Mouse (Mus musculus): Measurements from ENCODE around the gene Fmn2. TPM values are rescaled to one million over a fixed set of nuclear protein-coding genes. Genes with fewer than 3 reads are reported as not detected.

The Fmn2 gene
- total RNA-seq, 2 experiments from 2014 or later = 0.40 to 0.62 TPM

GRCm38 (mm10) chr1:174750893-174751461 is 249.4 kb downstream of the Fmn2 start:
- DNase-seq = no peak
- intact Hi-C loops (cut with DNase I) = no loop called here

- intact Hi-C loops (cut with DNase I) = no loop called here
- DNase-seq = no peak
Observed at GRCm38 (mm10) chr1:174759354-174759753, 257.7 kb downstream of the Fmn2 start.

- intact Hi-C loops (cut with DNase I) = no loop called here
- DNase-seq = no peak
Observed at GRCm38 (mm10) chr1:174765757-174766156, 264.1 kb downstream of the Fmn2 start.

DNA sequence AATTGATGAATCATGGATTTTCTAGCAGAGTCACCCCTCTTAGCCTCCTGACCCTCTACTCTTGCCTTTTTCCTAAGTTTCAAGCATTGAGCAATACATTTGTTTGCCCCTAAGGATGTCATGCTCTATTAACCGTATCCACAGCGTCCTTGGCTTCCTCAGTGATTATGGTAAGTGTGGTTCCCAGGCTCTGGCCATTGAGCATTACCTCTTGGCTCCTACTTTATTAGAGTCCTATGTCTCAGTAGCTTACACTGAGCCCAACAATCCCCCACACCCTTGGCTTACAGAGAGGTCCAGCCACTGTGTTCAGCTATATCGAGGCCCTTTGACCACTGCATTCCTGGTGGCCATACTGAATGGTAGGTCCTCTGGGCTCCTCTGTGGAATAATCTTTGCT is 265.2 kb downstream of the Fmn2 start:
- no peak for DNase-seq
- intact Hi-C loops (cut with DNase I) = no loop called here

DNA sequence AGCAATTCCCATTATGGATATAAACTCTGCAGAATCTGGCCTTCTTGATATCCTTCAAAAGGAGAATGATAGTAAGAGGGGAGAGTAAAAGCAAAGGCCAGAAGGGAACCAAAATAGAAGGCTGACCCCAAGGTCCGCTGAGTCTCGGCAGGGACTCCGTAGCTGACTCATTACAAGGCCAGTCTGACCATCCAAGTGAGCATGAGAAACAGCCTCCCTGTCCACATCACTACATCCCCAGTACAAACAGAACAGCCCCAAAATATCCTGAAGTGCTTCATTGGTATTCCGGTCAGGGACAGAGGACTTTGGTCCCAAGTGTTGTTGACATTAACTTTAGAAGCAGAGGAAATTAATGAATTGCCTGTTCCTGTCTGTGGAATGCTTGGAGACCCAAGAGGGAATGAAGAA is 270.3 kb downstream of the Fmn2 start:
- no peak for DNase-seq
- intact Hi-C loops (cut with DNase I) = no loop called here

DNA sequence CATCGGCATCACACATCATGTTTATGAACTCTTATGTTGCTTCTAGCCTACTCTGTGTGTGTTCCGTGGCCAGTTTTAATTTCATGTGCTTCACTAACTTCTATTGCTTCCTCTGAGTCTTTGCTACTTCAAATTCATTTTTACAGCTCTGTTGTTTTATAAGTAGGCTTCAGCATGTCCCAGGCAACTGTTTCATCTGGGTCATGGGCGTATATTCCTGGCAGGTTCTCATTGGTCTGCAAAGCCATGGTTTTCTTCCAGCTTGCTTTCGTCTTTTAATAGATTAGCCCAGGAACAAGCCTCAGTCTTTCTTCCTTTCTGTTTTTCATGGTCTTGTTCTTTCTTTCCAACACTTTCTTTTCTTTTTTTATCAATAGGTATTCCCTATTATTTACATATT is 279.4 kb downstream of the Fmn2 start:
- no peak for DNase-seq
- intact Hi-C loops (cut with DNase I) = no loop called here

DNA sequence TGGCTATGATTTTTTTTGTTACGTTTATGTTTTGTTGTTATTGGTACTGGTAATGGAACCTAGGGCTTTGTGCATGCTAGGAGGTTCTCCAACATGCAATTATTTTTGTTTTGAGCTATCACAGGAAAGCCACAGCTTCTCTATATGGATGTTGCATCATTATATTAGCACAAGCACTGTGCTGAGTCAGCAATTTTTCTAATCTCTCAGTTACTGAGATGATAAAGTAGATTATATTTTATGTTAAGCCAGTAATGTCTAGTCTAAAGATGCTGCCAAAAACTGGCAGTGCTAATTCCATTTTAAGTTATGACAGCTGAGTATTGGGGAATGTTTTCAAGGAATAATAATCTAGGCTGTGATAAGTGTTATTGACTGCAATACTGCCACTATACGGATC is 287.0 kb downstream of the Fmn2 start:
- intact Hi-C loops (cut with DNase I) = no loop called here
- no peak for DNase-seq

GRCm38 (mm10) chr1:174811846-174812245 is 310.2 kb downstream of the Fmn2 start:
- intact Hi-C loops (cut with DNase I) = no loop called here
- no peak for DNase-seq

DNA sequence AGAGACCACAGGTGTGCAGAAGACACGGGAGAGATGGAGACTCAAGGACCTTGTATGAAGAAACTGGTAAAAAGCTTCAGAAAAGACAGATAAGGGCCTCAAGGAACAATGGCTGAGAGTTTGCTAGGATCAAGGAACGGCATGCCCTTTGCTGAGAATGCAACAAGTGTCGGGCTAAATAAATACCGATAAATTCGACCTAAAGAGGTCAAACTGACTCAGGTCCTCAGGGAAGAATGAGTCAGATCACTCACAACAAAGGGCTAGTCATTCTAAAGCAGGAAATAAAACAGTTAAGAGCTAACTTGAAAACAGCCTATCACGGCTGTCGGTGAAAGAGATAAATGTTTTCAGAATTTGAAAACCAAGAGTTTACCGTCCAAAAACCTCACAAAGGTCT is 324.9 kb downstream of the Fmn2 start:
- intact Hi-C loops (cut with DNase I) = no loop called here
- DNase-seq = no peak

DNA sequence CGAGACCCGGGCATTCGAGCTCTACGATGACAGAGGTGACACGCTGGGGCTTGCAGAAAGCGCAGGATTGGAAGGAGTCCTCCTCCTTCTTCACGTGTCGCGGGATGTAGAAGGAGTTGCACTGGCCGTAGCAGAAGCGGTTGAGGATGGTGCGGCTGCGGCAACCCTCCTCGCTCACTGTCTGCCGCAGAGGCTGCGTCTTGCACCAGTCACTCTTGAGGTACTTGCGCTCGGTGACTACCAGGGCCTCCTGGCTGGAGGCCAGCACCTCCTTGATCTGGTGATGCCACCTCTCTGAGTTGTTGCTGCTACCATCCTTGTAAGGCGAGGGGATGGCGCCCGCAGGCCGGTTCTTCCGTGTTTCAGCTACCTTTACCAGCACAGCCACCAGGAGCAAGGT is 335.2 kb downstream of the Fmn2 start:
- intact Hi-C loops (cut with DNase I) = no loop called here
- no peak for DNase-seq

- intact Hi-C loops (cut with DNase I) = no loop called here
- DNase-seq = no peak
Observed at GRCm38 (mm10) chr1:174844786-174845185, 343.2 kb downstream of the Fmn2 start.

DNA sequence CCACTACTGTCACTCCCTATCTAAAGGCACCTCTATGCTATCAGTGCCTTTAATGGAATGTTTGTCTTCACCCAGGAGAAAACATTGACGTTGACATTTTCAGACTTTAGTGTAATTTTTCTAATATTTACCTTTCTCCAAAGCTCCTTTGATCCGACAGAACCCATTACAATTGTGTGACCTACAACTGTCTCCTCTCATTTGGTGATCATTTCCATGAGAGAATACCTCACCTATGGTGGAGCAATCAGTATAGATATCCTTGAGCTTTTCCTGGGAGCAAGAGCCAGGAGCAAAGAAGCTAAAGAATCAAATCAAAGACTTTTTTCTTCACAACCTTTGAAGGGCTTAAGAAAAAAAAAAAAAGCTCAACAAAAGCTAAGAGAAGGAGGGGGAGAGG is 354.6 kb downstream of the Fmn2 start:
- no peak for DNase-seq
- intact Hi-C loops (cut with DNase I) = no loop called here

GRCm38 (mm10) chr1:174860407-174861118 is 358.9 kb downstream of the Fmn2 start:
- no peak for DNase-seq
- intact Hi-C loops (cut with DNase I) = no loop called here

Other genes with a start within 250 kb of the Fmn2 start
- gene Olfr419, start 249.8 kb upstream of the Fmn2 start, total RNA-seq (2021) = not detected
- gene Mptx1, start 171.3 kb upstream of the Fmn2 start, total RNA-seq (2021) = not detected
- gene Olfr417, start 136.7 kb upstream of the Fmn2 start, total RNA-seq (2021) = not detected
- gene Olfr248, start 110.8 kb upstream of the Fmn2 start, total RNA-seq (2021) = not detected
- not detected for gene Olfr414, start 77.8 kb upstream of the Fmn2 start, total RNA-seq (2021)
- gene Olfr220, start 59.7 kb upstream of the Fmn2 start, total RNA-seq (2021) = not detected